Mouse (Mus musculus) heart, postnatal 0 days (tissue): ENCODE measurements around the gene Lrig2.

Experiments
- CTCF ChIP-seq: IDR thresholded peaks from 2 replicates; pipeline ENCODE4 v1.5.1; 2016; ENCODE audit warnings: antibody characterized with exemption, control low read depth, low read depth
- EP300 ChIP-seq: IDR thresholded peaks from 2 replicates; pipeline ENCODE4 v1.6.1; 2016; ENCODE audit warnings: antibody characterized with exemption, low read depth

GRCm38 (mm10) chr3:104500881-104501280 lies 10.8 kb downstream of the Lrig2 start:
- TF ChIP-seq CTCF (no peak), EP300 (no peak)
